Mouse (Mus musculus): ENCODE data around the gene Hexim2.

DNA sequence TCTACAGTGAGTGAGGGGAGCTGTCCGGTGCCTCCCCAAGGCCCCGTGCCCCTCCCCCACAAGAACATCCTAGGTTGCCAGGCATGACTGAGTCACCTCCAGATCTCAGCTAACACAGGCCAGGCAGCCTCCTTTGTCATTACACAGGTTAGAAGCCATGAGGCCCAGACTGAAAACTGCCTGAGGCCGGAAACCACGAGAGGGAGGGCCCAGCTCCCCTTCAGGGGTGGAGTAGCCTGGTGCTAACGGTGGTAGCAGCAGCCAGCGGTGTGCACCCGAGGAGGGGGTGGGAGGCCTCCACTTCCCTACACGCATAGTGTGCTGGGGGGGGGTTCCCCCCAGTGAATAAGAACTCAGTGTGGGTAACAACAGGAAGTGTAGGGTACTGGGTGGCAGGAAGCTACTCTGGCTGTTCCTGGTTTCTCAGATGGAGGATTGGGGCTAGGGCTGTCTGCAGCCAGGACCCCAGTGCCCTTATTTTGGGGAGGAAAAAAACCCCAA is 42.7 kb downstream of the Hexim2 start:
- no peak for TF ChIP-seq CTCF (IDR thresholded peaks at IDR 0.05; ENCODE audit: low read depth, low read length)
- TF ChIP-seq POLR2A (IDR thresholded peaks at IDR 0.05; ENCODE audit: borderline replicate concordance, low read depth, low read length): no peak

All from bone marrow macrophage, adult 2 months (primary cell).